Mouse (Mus musculus) mouse embryonic stem cell (cell line): ENCODE data around the gene Arhgap27.

Experiments
- in situ Hi-C, 2 experiments: fragments of 300-500 bp; cut with MboI; formaldehyde crosslinking; loops; 1 replicate in 1 of 2; 3 replicates in 1 of 2; pipeline ENCODE4 v1.14.3; 2019 to 2020; ENCODE audit warnings: low sequenced_read_pairs in 2 of 2, low pct_unique_long_range_greater_than_20kb in 1 of 2, mixed read lengths in 1 of 2; ENCODE audit not compliant: unreplicated experiment in 1 of 2

The Arhgap27 gene

DNA sequence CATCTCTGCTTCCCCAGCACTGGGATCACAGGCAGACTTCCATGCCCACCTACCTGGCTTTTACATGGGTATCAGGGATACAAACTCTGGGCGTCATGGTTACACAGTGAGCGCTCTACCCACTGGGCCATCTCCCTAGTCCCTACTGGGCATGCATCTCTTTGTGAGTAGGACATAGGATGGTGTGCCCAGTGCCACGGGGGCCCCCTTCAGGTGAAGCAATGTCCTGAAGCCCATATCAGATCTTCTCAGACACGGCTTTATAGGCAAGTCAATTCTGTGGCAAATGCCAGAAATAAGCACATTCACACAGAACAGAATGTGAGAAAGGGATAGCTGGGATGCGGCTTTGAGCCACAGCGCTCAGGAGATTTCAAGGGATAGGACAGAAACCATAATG is 20.4 kb downstream of the Arhgap27 start:
- in situ Hi-C loops, result no loop called here

DNA sequence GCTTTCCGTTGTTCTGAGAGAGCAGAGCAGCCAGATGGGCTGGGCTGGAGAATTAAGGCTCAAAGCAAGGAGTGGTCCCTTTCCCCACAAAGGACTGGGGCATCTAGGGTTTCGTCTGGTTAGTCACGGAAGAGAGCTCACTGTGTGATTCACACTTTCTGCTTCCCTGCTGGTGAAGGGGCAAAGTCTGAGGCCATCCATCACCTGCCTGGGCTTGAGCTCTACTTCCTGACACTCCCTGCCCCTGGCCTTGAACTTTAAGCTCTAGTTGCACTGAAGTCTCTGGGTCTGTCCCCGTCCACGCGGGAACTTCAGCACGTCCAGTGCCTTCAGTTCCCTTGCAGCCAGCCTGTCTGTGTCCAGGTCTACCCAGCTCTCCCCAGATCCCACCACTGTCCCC is 22.8 kb downstream of the Arhgap27 start:
- in situ Hi-C loops, result no loop called here

DNA sequence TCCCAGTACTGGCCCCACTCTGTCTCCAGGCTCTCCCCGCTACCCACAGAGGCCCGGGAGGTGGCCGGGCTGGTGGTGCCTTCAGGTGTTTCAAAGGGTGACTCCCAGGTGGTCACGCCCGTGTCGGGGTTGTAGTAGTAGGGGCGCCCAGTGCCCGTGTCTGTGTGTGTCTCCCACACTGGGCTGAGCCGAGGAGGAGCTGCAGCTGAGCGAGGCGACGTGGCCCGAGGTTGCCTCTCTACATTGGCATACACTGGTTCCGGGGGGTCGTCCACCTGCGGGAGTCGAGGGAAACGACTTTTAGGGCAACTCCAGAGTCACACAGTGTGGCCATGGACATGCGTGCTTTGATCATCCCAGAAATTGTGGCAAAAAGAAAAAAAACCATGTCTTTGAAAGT is 23.4 kb downstream of the Arhgap27 start:
- in situ Hi-C loops, result no loop called here

DNA sequence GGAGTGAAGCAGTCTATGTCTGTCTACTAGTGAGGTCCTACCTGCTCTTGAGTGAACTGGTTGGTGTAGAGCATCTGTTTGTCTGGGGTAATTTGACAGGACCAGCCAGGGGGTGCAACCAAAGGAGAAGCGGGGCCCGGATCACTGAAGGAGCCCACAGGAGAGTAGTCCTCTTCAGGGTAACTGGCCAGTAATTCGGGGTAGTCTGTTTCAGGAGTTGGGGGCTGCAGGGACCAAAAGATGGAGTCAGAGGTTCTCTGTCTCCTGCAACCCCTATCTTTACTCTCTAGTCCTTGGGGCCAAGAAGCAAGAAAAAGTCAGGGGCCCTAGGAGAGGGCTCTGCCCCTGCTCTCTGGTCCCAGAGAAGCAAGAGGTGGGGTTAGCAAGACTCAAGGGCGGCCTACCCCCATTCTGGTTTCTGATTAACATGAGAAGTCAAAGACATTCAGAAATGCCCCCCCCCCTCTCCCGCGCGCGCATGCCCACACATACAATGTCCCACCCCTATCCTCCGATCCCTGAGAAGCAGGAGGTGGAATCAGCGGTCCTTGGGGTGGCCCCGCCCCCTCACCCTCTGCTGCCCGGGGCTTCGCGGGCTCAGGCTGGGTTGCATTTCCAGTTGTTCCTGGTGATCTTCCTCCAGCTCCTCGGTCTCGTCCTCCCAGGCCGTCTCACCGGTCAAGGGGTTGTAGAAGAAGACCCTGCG is 23.9 kb downstream of the Arhgap27 start:
- in situ Hi-C loops, result loop anchor here (10.0 kb wide), 2 partner anchors 125 to 135 kb away; no protein-coding TSS in a partner anchor

DNA sequence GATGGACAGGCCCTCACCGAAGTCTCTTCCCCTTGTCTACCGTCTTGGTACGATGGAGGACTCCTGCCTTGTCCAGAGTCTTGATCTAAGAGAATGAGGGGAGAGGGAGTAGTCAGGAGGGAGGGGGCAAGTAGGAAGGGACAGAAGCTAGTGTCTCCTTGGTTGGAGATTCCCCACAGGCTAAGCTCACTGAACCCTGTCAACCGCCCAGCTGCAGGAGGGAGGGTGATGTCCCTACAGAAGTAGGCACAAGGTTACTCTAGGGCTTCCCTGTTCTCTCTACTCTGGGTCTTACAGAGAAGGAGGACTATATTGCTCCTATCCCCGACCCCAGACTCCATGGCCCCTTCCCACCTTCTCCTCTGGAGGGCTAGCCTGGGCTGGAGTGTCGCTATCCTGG is 24.8 kb downstream of the Arhgap27 start:
- in situ Hi-C loops, result loop anchor here (10.0 kb wide), 2 partner anchors 126 to 136 kb away; no protein-coding TSS in a partner anchor

DNA sequence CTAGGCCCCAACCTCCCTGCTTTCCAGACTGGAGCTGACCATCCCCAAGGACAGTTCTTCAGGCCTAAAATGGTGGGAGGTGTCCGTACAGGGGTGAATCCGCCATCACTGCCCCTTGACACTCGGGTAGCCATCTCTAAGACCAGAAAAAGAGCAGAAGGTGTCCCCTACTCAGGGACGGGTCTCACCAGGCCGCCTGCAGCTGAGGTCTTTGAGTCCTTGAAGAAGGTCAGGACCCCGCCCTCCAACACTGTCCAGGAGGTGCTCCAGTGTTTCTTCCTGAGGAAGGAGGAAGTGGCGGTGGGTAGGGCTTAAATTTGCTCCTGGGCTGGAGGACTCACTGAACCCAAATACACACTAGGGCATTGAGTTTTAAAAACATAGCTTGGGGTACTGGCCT is 25.4 kb downstream of the Arhgap27 start:
- in situ Hi-C loops, result loop anchor here (10.0 kb wide), 2 partner anchors 127 to 137 kb away; no protein-coding TSS in a partner anchor

DNA sequence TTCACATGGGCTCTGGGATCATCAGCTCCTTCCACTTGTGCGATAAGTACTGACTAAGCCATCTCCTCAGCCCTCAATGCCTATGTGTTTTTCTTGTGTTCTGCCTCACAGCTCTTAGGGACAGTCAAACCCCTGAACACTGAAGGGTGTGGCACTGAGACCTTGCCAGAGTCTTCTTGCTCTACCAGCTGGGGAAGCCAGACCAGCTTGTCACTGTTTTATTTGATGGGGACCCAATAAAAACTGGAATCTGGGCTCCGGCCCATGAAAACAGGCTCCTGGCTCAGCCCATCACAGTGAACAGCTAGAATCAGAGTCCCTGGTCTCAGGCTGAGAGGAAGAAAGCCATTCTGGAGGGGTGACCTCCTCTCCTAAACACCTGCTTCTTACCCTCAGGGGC is 26.3 kb downstream of the Arhgap27 start:
- in situ Hi-C loops, result loop anchor here (10.0 kb wide), 2 partner anchors 128 to 138 kb away; no protein-coding TSS in a partner anchor

DNA sequence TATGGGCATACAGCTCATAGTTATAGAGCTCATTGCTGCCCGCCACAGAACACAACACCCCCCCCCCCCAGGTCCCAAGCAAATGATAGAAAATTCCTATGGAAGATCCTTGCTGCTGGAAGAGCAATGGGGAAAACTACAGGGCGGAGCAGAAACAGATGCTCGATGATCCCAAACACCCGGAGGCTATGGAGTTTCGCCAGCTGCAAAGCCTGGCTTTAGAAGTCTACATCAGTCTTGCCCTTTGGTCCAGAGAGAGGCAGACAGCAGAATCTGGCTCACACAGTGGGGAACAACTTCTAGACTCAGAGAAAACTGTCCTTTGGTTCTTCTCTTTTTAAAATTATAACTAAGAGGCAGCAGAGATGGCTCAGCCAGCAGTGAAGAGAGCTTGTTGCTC is 27.9 kb downstream of the Arhgap27 start:
- in situ Hi-C loops, result loop anchor here (10.0 kb wide), 2 partner anchors 129 to 139 kb away; no protein-coding TSS in a partner anchor

DNA sequence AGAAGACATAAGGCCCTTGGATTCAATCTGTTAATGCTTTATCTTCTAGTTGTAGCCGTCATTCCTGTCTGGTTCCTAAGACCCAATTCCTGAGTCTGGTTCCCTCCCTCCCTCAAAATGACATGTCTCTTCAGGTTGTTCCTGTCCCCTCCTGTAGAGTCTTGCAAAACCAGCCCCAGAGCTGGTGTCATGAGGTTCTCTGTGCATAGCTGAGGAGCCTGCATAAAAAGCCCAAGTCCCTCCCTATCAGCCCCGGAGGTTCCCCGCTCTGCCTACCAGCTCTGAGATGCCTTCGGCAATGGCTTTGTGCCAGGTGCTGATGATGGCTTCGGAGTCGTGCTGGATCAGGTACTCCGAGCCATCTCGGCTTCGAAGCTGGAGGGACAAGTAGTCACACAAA is 28.6 kb downstream of the Arhgap27 start:
- in situ Hi-C loops, result loop anchor here (10.0 kb wide), 2 partner anchors 130 to 140 kb away; no protein-coding TSS in a partner anchor

DNA sequence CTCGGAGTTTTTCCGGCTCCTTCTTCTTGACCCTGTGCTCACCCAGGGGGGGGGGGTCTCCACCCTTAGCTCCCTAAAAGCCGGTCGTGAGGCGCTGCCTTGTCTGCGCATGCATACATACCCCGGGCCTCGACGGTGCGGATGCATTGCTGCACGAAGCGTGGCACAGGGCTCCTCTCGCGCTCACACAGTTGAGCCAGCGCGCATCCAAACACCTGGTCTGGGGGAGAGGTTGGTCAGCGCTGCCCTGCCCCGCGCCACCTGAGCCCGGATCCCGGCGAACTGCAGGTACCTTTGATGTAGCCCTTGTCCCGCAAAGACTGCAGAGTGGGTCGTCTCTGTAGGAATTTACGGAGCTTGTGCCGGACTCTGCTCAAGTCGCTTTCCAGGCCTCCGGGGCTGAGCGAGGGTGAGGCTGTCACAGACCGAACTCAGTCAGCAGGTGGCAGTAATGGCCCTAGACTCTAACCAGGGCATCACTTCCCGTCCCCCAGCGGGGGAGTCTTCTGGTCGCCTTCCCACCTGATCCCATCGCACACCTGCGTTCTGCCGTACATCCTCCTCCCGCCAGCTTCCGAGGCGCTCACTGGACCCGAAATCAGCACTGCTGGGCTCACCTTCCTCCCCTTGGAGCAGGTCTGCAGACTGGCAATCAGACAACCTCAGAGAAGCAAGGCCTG is 29.6 kb downstream of the Arhgap27 start:
- in situ Hi-C loops, result loop anchor here (10.0 kb wide), 2 partner anchors 131 to 141 kb away; no protein-coding TSS in a partner anchor

DNA sequence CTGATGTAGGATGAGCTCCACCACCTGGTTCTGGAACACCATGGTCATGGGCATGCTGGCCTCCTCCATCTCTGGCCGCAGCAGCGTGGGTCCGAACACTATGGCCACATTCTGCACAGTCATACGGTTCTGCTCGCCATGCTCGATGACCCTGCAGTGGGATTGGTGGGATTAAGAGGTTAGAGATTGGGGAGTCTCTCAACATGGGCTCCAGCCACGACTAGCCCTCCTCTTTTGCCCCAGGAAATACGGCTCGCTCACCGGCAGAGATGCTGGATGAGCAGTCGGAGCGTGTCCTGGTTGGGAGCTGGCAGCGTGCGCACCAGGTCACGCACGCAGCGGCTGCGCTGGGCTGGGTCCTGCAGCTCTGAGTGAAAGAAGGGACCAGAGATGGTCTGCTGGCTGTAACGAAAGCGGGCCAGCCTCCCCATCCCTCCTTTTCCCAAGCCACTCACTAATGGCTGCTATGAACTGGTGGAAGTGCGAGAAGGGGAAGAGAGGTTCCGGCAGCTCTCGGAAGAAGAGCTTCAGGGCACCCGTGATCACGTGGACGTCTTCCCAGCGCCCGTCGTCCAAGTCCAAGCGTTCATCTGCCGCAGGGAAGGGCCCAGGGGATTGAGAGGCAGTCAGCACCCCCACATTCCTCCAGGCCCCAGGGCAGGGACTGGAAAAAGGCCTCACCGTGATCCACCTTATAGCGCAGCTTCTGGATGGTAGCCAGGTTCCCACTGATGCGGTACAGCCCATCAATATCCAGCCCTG is 30.4 kb downstream of the Arhgap27 start:
- in situ Hi-C loops, result loop anchor here (10.0 kb wide), 2 partner anchors 132 to 142 kb away; no protein-coding TSS in a partner anchor

DNA sequence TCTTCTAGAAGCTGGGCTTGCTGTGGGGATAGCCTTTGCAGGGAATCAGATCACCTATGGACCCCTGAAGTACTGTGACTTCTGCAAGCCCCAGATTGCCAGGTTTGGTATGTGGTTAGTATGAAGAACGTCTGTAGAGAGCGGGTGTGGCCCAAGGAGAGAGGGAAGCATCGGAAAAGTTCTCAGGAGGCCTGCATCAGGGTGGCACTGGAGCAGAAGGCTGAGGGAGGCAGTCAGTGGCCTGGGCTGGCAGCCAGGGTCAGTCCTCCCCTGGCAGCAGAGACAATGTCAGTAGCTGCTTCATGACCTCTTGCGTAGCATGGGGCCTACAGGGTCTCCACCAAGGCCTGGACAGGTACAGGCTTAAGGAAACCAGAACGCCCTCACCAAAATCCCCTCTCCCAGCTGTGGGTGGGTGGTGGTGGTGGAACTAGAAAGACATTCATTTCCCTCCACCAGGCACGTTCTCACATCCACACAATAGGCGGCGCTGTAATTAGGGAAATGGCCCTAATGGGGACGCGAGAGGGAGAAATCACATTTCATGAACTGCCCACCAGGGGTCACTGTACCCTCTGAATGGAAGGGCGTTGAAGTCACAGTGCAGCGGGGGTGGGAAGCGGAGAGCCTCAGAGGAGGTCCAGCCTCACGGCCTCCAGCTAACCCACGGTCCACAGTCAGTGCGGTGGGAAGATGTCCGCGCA is 31.2 kb downstream of the Arhgap27 start:
- in situ Hi-C loops, result loop anchor here (10.0 kb wide), 2 partner anchors 132 to 142 kb away; no protein-coding TSS in a partner anchor

DNA sequence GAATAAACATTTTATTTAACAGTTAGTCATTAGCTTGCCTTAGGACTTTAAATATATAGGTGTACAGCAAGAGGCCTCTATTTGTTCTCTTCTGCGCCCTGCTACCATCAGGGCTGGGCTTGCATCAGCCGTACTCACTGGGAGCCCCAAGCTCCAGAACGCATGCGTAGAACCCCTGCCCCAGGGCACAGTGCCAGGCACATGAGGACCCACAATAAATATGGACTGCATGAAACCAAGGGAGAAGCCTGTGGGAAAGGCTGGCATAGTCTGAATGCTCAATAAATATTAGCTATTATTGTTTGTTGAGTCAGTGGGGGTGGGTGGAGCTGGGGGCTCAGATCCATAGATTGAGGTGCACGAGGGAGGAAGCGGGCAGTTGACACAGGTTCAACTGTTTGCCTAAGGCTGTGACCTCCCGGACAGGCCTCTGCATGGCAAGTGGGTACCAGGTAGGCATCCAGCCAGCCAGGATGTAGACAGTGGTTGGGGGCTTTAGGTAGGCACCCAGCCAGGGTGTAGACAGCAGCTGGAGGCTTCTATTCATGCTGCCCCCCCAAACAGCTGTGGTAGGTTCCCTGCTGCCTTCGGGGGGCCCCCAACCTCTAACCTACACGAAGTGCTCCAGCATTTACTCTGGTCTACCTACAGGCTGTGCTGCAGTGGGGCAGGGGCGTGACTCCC is 31.8 kb downstream of the Arhgap27 start:
- in situ Hi-C loops, result loop anchor here (10.0 kb wide), 2 partner anchors 133 to 143 kb away; no protein-coding TSS in a partner anchor

DNA sequence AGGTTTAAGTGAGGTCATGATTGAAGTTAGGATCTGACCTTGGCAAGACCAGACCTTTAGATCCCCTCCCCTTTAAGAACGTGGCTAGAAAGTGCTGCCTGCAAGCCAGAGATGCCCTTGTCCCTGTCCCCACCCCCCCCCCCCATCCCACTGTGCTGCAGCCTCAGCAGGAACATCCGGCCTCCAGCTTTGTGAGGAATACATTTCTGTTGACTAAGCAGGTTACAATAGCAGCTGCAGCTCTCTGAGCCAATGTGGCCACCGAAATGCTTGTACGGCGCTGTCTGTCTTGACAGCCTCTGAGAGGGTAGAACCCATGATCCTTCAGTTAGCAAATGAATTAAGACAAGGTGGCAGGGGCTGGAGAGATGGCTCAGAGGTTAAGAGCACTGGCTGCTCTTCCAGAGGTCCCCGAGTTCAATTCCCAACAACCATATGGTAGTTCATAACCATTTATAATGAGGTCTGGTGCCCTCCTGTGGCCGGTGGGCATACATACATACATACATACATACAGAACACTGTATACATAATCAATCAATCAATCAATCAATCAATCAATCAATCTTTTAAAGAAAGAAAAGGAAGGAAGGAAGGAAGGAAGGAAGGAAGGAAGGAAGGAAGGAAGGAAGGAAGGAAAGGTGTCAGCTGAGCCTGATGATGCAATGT is 32.7 kb downstream of the Arhgap27 start:
- in situ Hi-C loops, result loop anchor here (10.0 kb wide), 2 partner anchors 134 to 144 kb away; no protein-coding TSS in a partner anchor

DNA sequence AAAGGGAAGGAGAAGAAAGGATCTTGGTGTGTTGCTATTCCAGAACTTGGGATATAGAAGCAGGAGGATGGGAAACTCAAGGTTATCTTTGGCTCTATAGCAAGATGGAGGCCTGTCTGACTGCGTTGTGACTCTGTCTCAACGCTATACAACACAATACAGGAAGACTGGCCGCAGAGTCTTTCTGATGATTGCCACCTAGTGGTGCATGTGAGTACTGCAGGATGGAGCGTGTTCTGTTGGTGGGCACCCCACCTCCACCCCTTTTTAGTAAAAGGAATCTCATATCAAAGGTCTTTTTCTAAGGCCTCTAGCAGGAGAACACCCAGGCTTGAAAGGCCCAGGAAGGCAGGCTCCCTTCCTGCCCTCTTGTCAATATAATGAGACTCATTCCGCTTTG is 36.5 kb downstream of the Arhgap27 start:
- in situ Hi-C loops, result no loop called here

DNA sequence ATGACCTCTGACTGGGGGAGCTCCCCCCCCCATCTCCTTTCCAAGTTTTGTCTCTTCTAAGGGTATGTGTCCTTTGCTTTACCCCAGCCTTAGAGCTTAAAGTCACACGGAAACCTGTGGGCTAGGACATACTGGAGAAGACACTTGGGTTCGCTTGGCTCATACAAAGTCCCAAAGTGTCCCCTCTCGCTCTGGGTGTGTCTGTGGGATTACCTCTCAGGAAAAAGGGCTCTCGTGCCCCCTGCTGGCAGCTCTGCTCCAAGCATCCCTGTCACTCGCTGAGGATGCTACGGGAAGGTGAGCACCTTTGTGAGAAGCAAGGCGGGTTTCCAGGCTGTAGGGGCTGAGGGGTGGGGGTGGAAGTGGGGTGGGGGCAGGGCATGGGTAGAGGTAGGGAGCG is 38.3 kb downstream of the Arhgap27 start:
- in situ Hi-C loops, result no loop called here

DNA sequence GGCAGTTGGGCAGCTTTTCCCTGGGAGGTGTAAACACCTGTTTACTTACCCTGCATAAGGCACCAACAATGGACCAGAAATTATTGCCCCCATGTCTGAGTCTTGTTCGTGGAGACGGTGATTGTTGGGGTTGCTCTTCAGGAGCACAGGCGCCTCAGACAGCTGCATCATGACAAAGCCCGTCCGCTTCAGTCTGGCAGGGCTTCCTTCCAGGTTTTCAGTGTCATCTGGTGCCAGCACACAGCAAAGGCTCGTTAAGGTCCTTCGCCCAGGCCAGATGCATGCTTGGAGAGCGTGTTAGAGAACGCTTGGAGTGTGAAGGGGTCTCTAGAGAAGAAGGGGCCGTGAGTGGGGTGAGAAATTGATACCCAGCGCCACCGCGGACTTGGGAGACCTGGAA is 38.8 kb downstream of the Arhgap27 start:
- in situ Hi-C loops, result no loop called here
